Mouse (Mus musculus) heart, embryonic 12.5 days (tissue): ENCODE results near the gene Cdh5. TPM values are rescaled to one million over a fixed set of nuclear protein-coding genes. Genes with fewer than 3 reads are reported as not detected.
A peak's percentile ranks its signal among the peaks of the same experiment; 100 is the strongest.
"Not testable (repeated sequence)": the region's sequence is repeated elsewhere in the genome, so short reads cannot be mapped to it uniquely, and the experiment has no call there.

ENCODE experiments used
- ATAC-seq: fragments of 200-750 bp; cut with Nextera tagmentation; 2 replicates; pipeline ENCODE4 v1.8.0; 2017; ENCODE audit warnings: moderate TSS enrichment, moderate library complexity; ENCODE audit not compliant: insufficient number of reproducible peaks, low FRiP score
- H3K27ac ChIP-seq: fragments of 300-500 bp; sonication (generic); 2 replicates; pipeline ENCODE4 v1.5.1; 2016; ENCODE audit warnings: mild to moderate bottlenecking, moderate library complexity; ENCODE audit not compliant: poor library complexity, severe bottlenecking
- H3K27me3 ChIP-seq: fragments of 300-500 bp; sonication (generic); replicated peaks from 2 replicates; pipeline ENCODE4 v1.6.1; 2016; ENCODE audit warnings: mild to moderate bottlenecking, moderate library complexity
- H3K36me3 ChIP-seq: fragments of 300-500 bp; sonication (generic); 2 replicates; pipeline ENCODE4 v1.6.1; 2016; ENCODE audit warnings: mild to moderate bottlenecking, moderate library complexity
- H3K4me1 ChIP-seq: fragments of 300-500 bp; sonication (generic); replicated peaks from 2 replicates; pipeline ENCODE4 v1.6.1; 2016; ENCODE audit warnings: mild to moderate bottlenecking
- H3K4me2 ChIP-seq: fragments of 300-500 bp; sonication (generic); 2 replicates; pipeline ENCODE4 v1.6.1; 2016; ENCODE audit warnings: mild to moderate bottlenecking, moderate library complexity
- H3K4me3 ChIP-seq: fragments of 300-500 bp; sonication (generic); 2 replicates; pipeline ENCODE4 v1.5.1; 2016; ENCODE audit warnings: mild to moderate bottlenecking
- H3K9ac ChIP-seq: fragments of 300-500 bp; sonication (generic); 2 replicates; pipeline ENCODE4 v1.6.1; 2016; ENCODE audit warnings: mild to moderate bottlenecking, moderate library complexity
- H3K9me3 ChIP-seq: fragments of 300-500 bp; sonication (generic); replicated peaks from 2 replicates; pipeline ENCODE4 v1.6.1; 2016; ENCODE audit warnings: mild to moderate bottlenecking, moderate library complexity
- WGBS: fragments of 180-500 bp; shearing (Covaris S2); methylation state at CpG from one replicate; pipeline ENCODE4 v1.1.7; 2016; 5-methylcytosine and 5-hydroxymethylcytosine counted together
- polyA plus RNA-seq: library from polyadenylated mRNA; unstranded; fragments of >200 nt; fragmentation: Nextera tagmentation; extraction: Ambion mirVana; gene quantifications from 2 replicates; pipeline ENCODE4 v1.2.1, GENCODE M21; 2016

Gene Cdh5
- polyA plus RNA-seq: 47.6 and 51.6 TPM in 2 replicates

DNA sequence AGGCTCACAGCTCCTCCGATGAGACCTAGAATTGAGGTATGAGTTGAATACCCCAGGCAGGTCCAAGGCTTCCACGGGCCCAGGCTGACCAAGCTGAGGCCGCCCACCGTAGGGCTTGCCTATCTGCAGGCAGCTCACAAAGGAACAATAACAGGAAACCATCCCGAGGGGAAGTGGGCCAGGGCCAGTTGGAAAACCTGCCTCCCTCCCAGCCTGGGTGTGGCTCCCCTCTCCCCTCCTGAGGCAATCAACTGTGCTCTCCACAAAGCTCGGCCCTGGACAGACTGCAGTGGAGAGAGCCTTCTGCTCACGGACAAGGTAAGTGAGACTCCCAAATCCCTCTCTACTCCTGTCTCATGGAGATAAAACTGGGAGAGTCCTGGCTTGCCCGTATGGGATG lies at the start of gene Cdh5:
Gene Cdh5 (plus strand): TSS at position 211 of the 400 bp plus-strand sequence.
- Histone ChIP-seq H3K9me3 (no peaks in the 10 kb centered on the region), H3K27me3 (no peaks in the 10 kb centered on the region), H3K9ac (peak within 1 kb of the TSS; percentile 70), H3K4me2 (peak within 1 kb of the TSS; percentile 54), H3K27ac (peak within 1 kb of the TSS; percentile 76), H3K4me1 (peaks cover 37% of the 10 kb centered on the region), H3K36me3 (no peaks in the 10 kb centered on the region), H3K4me3 (peak within 1 kb of the TSS; percentile 49)
- peak; percentile 79 for ATAC-seq
- WGBS: 44% methylated on average over 8 of the region's 8 CpGs

DNA sequence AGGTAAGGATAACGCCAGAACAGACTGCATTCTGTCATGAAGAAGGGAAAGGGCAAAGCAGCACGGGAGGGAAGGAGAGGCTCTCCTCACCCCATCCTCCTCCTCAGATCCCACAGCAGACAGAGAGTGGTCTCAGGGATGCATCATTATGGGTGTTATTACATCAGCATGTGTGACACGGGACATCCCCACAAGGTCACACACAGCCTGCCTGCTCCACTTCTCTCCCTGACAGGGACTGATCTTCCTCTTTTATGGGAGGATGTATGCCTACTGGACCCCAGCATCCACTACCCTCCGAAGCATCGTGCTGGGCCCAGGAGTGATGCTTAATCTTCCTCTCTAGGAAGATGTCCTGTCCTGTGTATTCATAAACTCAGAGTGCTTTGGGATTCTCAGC lies 41.5 kb upstream of the Cdh5 start:
- H3K9ac ChIP-seq: no peak overlapping the region
- H3K27ac ChIP-seq: no peak overlapping the region
- no peaks in the 10 kb centered on the region for H3K4me1 ChIP-seq
- no peak for ATAC-seq
- peaks cover 15% of the 10 kb centered on the region; the same call in 1 of the 2 replicates for H3K27me3 ChIP-seq
- no peaks in the 10 kb centered on the region for H3K9me3 ChIP-seq
- H3K4me2 ChIP-seq: no peak overlapping the region
- H3K36me3 ChIP-seq: no peaks in the 10 kb centered on the region
- WGBS: 65% methylated on average over 5 of the region's 5 CpGs
- no peak overlapping the region for H3K4me3 ChIP-seq

GRCm38 (mm10) chr8:104060446-104060845 lies 41.0 kb upstream of the Cdh5 start:
- H3K27ac ChIP-seq: no peak overlapping the region
- H3K4me3 ChIP-seq: no peak overlapping the region
- no peak for ATAC-seq
- 73% methylated on average over 7 of the region's 7 CpGs for WGBS
- no peaks in the 10 kb centered on the region for H3K4me1 ChIP-seq
- peaks cover 15% of the 10 kb centered on the region; the same call in 1 of the 2 replicates for H3K27me3 ChIP-seq
- H3K4me2 ChIP-seq: no peak overlapping the region
- no peak overlapping the region for H3K9ac ChIP-seq
- H3K9me3 ChIP-seq: no peaks in the 10 kb centered on the region
- no peaks in the 10 kb centered on the region for H3K36me3 ChIP-seq

DNA sequence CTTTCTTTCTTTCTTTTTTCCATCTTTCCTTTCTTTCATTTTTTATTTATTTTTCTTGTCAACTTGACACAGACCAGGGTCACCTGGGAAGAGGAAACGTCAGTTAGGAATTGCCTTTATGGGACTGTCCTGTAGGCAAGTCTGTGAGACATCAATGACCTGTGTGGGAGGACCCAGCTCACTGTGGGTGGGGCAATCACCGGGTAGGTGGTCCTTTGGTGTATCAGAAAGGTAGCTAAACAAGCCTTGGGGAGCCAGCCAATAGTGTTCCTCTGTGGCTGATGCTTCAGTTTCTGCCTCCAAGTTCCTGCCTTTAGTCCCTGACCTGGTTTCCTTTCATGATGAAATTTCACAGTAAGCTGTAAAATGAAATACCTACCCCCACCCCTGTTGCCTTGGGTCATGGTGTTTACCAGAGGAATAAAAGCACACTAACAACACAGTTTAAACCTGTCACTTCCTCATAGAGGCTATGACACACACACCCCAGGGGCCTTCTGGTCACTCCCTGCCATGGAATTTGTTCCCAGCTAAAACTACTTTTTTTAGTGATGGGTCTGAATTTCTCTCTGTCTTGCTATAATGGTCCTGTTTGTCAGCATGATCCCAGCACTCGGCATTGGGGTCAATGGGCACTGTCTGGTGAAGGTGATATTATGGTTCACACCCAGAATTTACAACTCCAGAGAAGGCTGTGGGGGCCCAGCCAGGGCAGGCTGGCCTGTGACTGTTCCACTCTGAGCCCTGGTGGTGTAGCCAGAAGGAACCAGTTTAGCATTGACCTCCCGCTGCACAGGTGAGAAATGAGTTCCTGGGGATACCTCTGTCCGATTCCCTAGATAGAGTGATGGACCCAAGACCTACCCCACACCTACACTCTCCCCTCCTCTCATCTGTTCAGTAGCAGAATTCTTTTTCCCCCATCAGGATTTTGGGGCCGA lies 40.1 kb upstream of the Cdh5 start:
- Histone ChIP-seq H3K27me3 (peaks cover 15% of the 10 kb centered on the region; the same call in 1 of the 2 replicates), H3K4me3 (no peak overlapping the region), H3K4me1 (no peaks in the 10 kb centered on the region), H3K4me2 (no peak overlapping the region), H3K27ac (no peak overlapping the region), H3K9me3 (no peaks in the 10 kb centered on the region), H3K9ac (no peak overlapping the region), H3K36me3 (no peaks in the 10 kb centered on the region)
- 63% methylated on average over 6 of the region's 6 CpGs for WGBS
- ATAC-seq: no peak

- no peak for ATAC-seq
- no peak overlapping the region for H3K9ac ChIP-seq
These were observed 39.2 kb upstream of the Cdh5 start for GRCm38 (mm10) chr8:104061989-104062820.

DNA sequence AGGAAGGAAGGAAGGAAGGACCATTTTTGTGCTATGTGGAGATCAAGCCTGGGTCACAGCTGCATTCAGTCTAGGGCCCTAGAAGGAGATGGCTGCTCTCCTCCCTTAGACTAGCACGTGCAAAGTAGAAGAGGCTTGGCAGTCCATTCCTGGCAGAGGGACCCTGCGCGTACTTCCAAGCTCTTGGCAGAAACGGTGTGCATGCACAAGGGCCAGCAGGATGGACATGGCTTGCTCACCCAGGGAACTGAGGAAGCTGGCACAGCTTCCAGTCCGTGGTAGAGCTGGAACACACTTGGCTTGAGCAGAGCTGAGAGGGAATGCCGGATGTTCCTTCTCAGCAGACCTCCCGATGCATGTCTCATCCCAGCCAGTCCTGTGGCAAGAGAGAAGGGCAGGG lies 36.2 kb upstream of the Cdh5 start:
- ATAC-seq: no peak
- no peaks in the 10 kb centered on the region for H3K36me3 ChIP-seq
- 83% methylated on average over 7 of the region's 7 CpGs for WGBS
- no peak overlapping the region for H3K9ac ChIP-seq
- no peak overlapping the region for H3K4me3 ChIP-seq
- H3K27ac ChIP-seq: no peak overlapping the region
- no peak overlapping the region for H3K4me2 ChIP-seq
- H3K27me3 ChIP-seq: 0 out of 2 replicates have a peak, but pooled peaks cover 5% of the 10 kb centered on the region
- no peaks in the 10 kb centered on the region for H3K9me3 ChIP-seq
- no peaks in the 10 kb centered on the region for H3K4me1 ChIP-seq

More at GRCm38 (mm10) chr8:104061989-104062820, 39.2 kb upstream of the Cdh5 start:
- Histone ChIP-seq H3K4me3 (no peak overlapping the region), H3K4me1 (no peaks in the 10 kb centered on the region), H3K9me3 (no peaks in the 10 kb centered on the region), H3K27me3 (peaks cover 15% of the 10 kb centered on the region; the same call in 1 of the 2 replicates), H3K36me3 (no peaks in the 10 kb centered on the region), H3K4me2 (no peak overlapping the region), H3K27ac (no peak overlapping the region)
- 74% methylated on average over 15 of the region's 15 CpGs for WGBS

- Histone ChIP-seq H3K36me3 (no peaks in the 10 kb centered on the region), H3K4me1 (no peaks in the 10 kb centered on the region), H3K27me3 (0 out of 2 replicates have a peak, but pooled peaks cover 5% of the 10 kb centered on the region), H3K27ac (no peak overlapping the region), H3K4me2 (no peak overlapping the region), H3K4me3 (no peak overlapping the region), H3K9me3 (no peaks in the 10 kb centered on the region), H3K9ac (no peak overlapping the region)
- 77% methylated on average over 9 of the region's 9 CpGs for WGBS
- no peak for ATAC-seq
These were observed 35.4 kb upstream of the Cdh5 start for GRCm38 (mm10) chr8:104065906-104066518.

GRCm38 (mm10) chr8:104067390-104067925 lies 34.0 kb upstream of the Cdh5 start:
- H3K4me1 ChIP-seq: no peaks in the 10 kb centered on the region
- no peak for ATAC-seq
- H3K4me3 ChIP-seq: no peak overlapping the region
- H3K27ac ChIP-seq: no peak overlapping the region
- WGBS: 87% methylated on average over 12 of the region's 12 CpGs
- H3K9ac ChIP-seq: no peak overlapping the region
- no peaks in the 10 kb centered on the region for H3K9me3 ChIP-seq
- H3K36me3 ChIP-seq: no peaks in the 10 kb centered on the region
- H3K27me3 ChIP-seq: no peaks in the 10 kb centered on the region
- no peak overlapping the region for H3K4me2 ChIP-seq

- Histone ChIP-seq H3K9me3 (no peaks in the 10 kb centered on the region), H3K27me3 (no peaks in the 10 kb centered on the region), H3K9ac (no peak overlapping the region), H3K4me2 (no peak overlapping the region), H3K4me1 (no peaks in the 10 kb centered on the region), H3K36me3 (no peaks in the 10 kb centered on the region), H3K27ac (no peak overlapping the region), H3K4me3 (no peak overlapping the region)
- ATAC-seq: no peak
- WGBS: 51% methylated on average over 15 of the region's 15 CpGs
These were observed 32.9 kb upstream of the Cdh5 start for GRCm38 (mm10) chr8:104068421-104069035.

DNA sequence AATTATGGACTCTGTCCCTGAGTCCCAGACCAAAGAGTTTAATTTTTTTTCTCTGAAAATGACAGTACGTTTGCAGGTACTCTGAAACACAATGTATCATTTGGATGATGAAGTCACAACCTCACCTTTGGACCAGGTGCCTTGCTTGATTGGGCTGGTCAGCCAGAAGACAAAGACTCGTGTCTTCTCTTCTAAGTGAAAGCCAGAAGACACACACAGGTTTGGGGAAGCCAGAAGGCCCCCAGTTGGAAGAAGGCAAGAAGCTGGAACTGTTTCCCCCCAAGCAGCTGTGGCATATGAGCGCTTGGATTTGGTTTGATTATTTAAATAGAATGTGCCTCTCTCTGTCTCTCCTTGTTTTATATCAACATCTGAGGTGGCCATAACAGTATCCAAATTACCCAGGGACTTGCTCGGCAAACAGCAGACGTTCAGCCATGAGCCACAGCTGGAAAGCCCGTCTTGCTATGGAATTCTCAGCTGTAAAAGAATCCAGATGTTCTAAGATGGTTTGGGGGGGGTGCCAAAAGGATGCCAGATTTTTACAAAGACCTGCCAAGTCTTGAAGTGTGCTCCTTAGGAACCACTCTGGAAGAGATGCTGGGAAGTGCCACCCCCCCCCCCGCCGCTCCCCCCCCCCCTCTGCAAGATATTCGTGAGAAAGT lies 31.1 kb upstream of the Cdh5 start:
- ATAC-seq, H3K9me3 ChIP-seq, H3K36me3 ChIP-seq, H3K4me2 ChIP-seq, H3K9ac ChIP-seq, H3K27me3 ChIP-seq, H3K4me3 ChIP-seq, H3K27ac ChIP-seq, H3K4me1 ChIP-seq: not testable (repeated sequence)
- WGBS: 67% methylated on average over 9 of the region's 9 CpGs
